Mouse (Mus musculus) 3T3-L1 (cell line): ENCODE data around the gene Olfr584.

Experiments used
- DNase-seq: peaks from one replicate; pipeline ENCODE4 v3.0.0-alpha.2; 2015; ENCODE audit warnings: low read depth, low spot score

The Olfr584 gene

DNA sequence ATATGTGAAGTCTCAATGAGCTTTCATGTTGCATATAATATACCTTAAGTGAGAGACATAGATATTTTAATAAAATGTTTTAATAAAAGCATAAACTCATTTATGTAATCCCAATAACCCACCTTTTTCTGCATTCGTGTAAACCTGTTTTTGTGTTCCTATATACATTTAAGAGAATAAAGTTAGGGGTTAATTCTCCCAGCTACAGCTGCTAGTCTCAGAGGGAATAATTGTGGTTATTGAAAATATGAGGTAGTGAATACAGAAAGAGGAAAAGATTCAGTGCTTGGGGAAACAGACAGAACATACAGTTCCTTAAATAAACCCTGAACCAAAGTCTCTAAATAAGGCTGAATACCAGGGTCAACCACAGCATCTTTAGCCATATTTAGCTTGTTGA lies at the start of gene Olfr584:
Olfr584 (plus strand) TSS at position 301 of the 400 bp plus-strand sequence.
- no peak for DNase-seq

DNA sequence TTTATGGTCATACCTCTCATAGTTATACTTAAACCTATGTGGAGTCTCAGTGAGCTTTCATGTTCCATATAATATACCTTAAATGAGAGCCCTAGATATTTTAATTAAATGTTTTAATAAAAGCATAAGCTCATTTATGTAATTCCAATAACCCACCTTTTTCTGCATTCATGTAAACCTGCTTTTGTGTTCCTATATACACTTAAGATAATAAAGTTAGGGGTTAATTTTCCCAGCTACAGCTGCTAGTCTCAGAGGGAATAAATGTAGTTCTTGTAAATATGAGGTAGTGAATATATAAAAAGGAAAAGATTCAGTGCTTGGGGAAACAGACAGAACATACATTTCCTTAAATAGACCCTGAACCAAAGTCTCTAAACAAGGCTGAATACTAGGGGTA lies 44.0 kb upstream of the Olfr584 start, which contains the start of gene Olfr582:
Olfr582 (plus strand) TSS at position 301 of the 400 bp plus-strand sequence.
- no peak for DNase-seq

GRCm38 (mm10) chr7:103051000-103051399 lies 30.7 kb upstream of the Olfr584 start, which contains the start of gene Olfr583:
TSS of gene Olfr583 (plus strand) at chr7:103051300.
- no peak for DNase-seq

GRCm38 (mm10) chr7:103097420-103097819 lies 15.7 kb downstream of the Olfr584 start, which contains the start of gene Olfr585:
TSS of gene Olfr585 (plus strand) at chr7:103097720.
- DNase-seq, result no peak

DNA sequence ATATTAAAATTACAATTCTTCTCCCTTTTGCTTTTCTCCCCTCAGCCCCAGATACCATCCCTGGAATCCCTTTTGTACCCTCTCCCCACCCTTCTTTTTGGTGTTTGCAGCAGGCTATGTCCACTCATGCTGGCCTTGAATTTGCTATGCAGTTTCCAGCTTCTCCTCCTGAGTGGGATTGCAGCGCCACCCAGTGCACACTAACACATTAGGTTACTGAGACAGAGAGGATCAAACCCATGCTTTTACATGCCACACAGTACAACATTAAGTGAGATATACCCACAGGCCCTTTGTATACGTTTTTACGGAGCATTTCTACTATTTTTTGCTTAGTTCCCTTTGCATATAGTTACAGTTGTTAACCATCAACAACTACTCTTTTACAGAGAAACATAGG lies 37.7 kb downstream of the Olfr584 start:
- DNase-seq, result no peak

DNA sequence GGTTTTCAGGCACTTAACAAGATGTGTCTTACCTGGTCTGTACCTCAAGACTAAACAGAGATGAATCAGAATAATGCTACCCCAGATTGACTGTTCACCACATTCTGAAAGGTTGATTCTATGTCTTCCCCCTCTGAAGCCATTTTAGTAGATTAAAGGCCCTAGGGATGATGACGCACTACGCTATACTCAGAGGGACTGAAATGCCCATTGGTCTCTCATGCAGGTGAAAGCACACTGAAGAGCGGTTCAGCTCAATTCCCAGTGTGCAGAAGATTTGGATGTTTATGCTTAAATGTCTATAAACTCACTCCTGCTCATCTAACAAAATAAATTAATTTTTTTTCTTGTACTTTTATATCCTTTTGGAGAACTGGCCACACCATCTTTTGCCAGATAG lies 43.9 kb downstream of the Olfr584 start, which contains the start of gene Olfr586:
Olfr586 (minus strand) TSS at position 101 of the 400 bp plus-strand sequence.
- DNase-seq, result no peak
